In the genomic region with DNA sequence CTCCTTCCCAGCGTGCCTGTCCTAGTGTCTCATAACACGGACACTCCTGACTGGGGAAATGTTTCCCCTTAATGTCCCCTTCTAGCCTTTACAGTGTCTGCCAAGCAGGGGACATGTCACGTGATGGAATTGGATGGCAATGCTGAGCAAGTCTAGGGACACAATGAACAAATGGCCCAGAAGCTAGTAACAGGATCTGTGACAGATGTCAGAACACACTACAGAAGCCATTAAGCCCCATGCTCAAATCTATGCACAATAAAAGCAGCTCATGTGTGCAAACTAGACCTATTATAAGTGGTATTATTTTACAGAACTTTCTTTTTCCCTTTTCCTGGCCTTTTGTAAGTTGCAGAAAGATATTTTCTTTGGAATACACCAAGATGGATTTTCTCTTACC, we compare ENCODE assay signal across 20 mouse cellular contexts.
DNase-seq lines count a peak whose midpoint lies in the region; ATAC-seq and TF ChIP-seq lines count a peak whose summit lies in the region.
"Had no signal": no experiment of that assay in that cellular context is flagged by ENCODE, and none has a peak within 500 bp of the region (broad histone marks: within the 10 kb centered on the region; RNA-seq: fewer than 3 reads in every experiment).

No protein-coding gene starts in this region.

- H3K4me3 ChIP-seq in kidney, embryonic 15.5 days (replicated peaks), result no peak overlapping the region
- H3K4me3 ChIP-seq in limb, embryonic 13.5 days, result no peak overlapping the region
- no peak overlapping the region for H3K4me3 ChIP-seq in limb, embryonic 10.5 days
- H3K4me3 ChIP-seq in C2C12 (ENCODE audit: insufficient read depth, poor library complexity, severe bottlenecking), result no peak overlapping the region
- H3K4me3 ChIP-seq in limb, embryonic 14.5 days (replicated peaks; ENCODE audit: low read length), result no peak overlapping the region
- H3K4me3 ChIP-seq: embryonic facial prominence, embryonic 13.5 days; forebrain, embryonic 10.5 days; gastrocnemius, adult 2 months; heart, embryonic 12.5 days; hindbrain, embryonic 10.5 days; hindbrain, embryonic 15.5 days had no signal

- H3K79me3 ChIP-seq in C2C12 (ENCODE audit: low read depth), result no peaks in the 10 kb centered on the region

- peaks cover 16% of the 10 kb centered on the region for H3K4me1 ChIP-seq in kidney, embryonic 15.5 days
- H3K4me1 ChIP-seq in limb, embryonic 13.5 days, result peaks cover 23% of the 10 kb centered on the region
- H3K4me1 ChIP-seq in limb, embryonic 10.5 days, result peaks cover 22% of the 10 kb centered on the region
- peaks cover 11% of the 10 kb centered on the region; the same call in 1 of the 2 replicates for H3K4me1 ChIP-seq in limb, embryonic 14.5 days (ENCODE audit: control insufficient read depth, insufficient read depth, low read length)
- H3K4me1 ChIP-seq: forebrain, embryonic 10.5 days; heart, embryonic 12.5 days; hindbrain, embryonic 10.5 days; hindbrain, embryonic 15.5 days had no signal

- no peak for TF ChIP-seq CTCF in C2C12 (IDR thresholded peaks at IDR 0.05; ENCODE audit: control insufficient read depth, insufficient read depth, insufficient read length)

- no peak overlapping the region for H3ac ChIP-seq in C2C12 (ENCODE audit: control insufficient read depth, insufficient read length, low read depth)

- no peak for DNase-seq in kidney, postnatal 14 days
- no peak for DNase-seq in limb, embryonic 10.5 days (ENCODE audit: low spot score)
- DNase-seq in limb, embryonic 14.5 days (ENCODE audit: low spot score), result peak; percentile 34
- no peak for DNase-seq in adrenal gland, adult 2 months
- no peak for DNase-seq in spleen, postnatal 14 days (ENCODE audit: low spot score in 2 of 2)
- DNase-seq: adrenal gland, postnatal 14 days; cerebellum, adult 11-12 months; cerebellum, adult 9-10 months; cerebellum, postnatal 25 days; gastrocnemius, adult 2 months; gastrocnemius, postnatal 25 days had no signal

- no peak overlapping the region for H3K9ac ChIP-seq in kidney, embryonic 15.5 days
- no peak overlapping the region for H3K9ac ChIP-seq in limb, embryonic 13.5 days
- no peak overlapping the region for H3K9ac ChIP-seq in limb, embryonic 14.5 days (ENCODE audit: low read depth, low read length, severe bottlenecking)
- H3K9ac ChIP-seq: embryonic facial prominence, embryonic 13.5 days; heart, embryonic 12.5 days; hindbrain, embryonic 15.5 days had no signal

- no peak overlapping the region for H3K4me2 ChIP-seq in kidney, embryonic 15.5 days
- H3K4me2 ChIP-seq in limb, embryonic 13.5 days (replicated peaks), result no peak overlapping the region
- H3K4me2 ChIP-seq in limb, embryonic 14.5 days (replicated peaks; ENCODE audit: low read depth, low read length, severe bottlenecking), result no peak overlapping the region
- H3K4me2 ChIP-seq: embryonic facial prominence, embryonic 13.5 days; heart, embryonic 12.5 days; hindbrain, embryonic 15.5 days had no signal

- peaks cover 12% of the 10 kb centered on the region; the same call in 1 of the 2 replicates for H3K27me3 ChIP-seq in kidney, embryonic 15.5 days
- no peaks in the 10 kb centered on the region for H3K27me3 ChIP-seq in limb, embryonic 13.5 days
- H3K27me3 ChIP-seq in limb, embryonic 10.5 days (ENCODE audit: low read depth, poor library complexity, severe bottlenecking), result no peaks in the 10 kb centered on the region
- no peaks in the 10 kb centered on the region for H3K27me3 ChIP-seq in C2C12 (ENCODE audit: control insufficient read depth, insufficient read depth, insufficient read length)
- no peaks in the 10 kb centered on the region for H3K27me3 ChIP-seq in limb, embryonic 14.5 days (ENCODE audit: control insufficient read depth, insufficient read depth, low read length)
- H3K27me3 ChIP-seq: embryonic facial prominence, embryonic 13.5 days; heart, embryonic 12.5 days; hindbrain, embryonic 15.5 days had no signal

- ATAC-seq in kidney, embryonic 15.5 days (replicated peaks; ENCODE audit: low FRiP score), result peak; percentile 50
- peak; percentile 44; the same call in 1 of the 2 replicates for ATAC-seq in limb, embryonic 13.5 days (ENCODE audit: low FRiP score, low read depth)
- ATAC-seq in limb, embryonic 14.5 days (ENCODE audit: low FRiP score, low read depth), result peak; percentile 70
- ATAC-seq: forebrain, embryonic 14.5 days had no signal

- no peak overlapping the region for H3K27ac ChIP-seq in kidney, embryonic 15.5 days
- H3K27ac ChIP-seq in limb, embryonic 13.5 days, result no peak overlapping the region
- no peak overlapping the region for H3K27ac ChIP-seq in limb, embryonic 10.5 days
- H3K27ac ChIP-seq in limb, embryonic 14.5 days (replicated peaks; ENCODE audit: low read depth, low read length), result no peak overlapping the region
- H3K27ac ChIP-seq: embryonic facial prominence, embryonic 13.5 days; forebrain, embryonic 10.5 days; gastrocnemius, adult 2 months; hindbrain, embryonic 10.5 days; hindbrain, embryonic 15.5 days had no signal

- no peak for TF ChIP-seq POLR2A in limb, embryonic 14.5 days (IDR thresholded peaks at IDR 0.05; ENCODE audit: borderline replicate concordance, extremely low read depth, insufficient read depth, insufficient read length)

- no peaks in the 10 kb centered on the region for H3K9me3 ChIP-seq in kidney, embryonic 15.5 days (replicated peaks)
- no peaks in the 10 kb centered on the region for H3K9me3 ChIP-seq in limb, embryonic 13.5 days
- H3K9me3 ChIP-seq in limb, embryonic 10.5 days (replicated peaks), result no peaks in the 10 kb centered on the region
- no peaks in the 10 kb centered on the region for H3K9me3 ChIP-seq in limb, embryonic 14.5 days (ENCODE audit: control insufficient read depth, low read length)
- H3K9me3 ChIP-seq: embryonic facial prominence, embryonic 13.5 days; forebrain, embryonic 10.5 days; heart, embryonic 12.5 days; hindbrain, embryonic 10.5 days; hindbrain, embryonic 15.5 days had no signal

- no peaks in the 10 kb centered on the region for H3K36me3 ChIP-seq in kidney, embryonic 15.5 days
- H3K36me3 ChIP-seq in limb, embryonic 13.5 days, result no peaks in the 10 kb centered on the region
- no peaks in the 10 kb centered on the region for H3K36me3 ChIP-seq in limb, embryonic 10.5 days
- H3K36me3 ChIP-seq in C2C12 (ENCODE audit: control insufficient read depth, insufficient read depth), result no peaks in the 10 kb centered on the region
- H3K36me3 ChIP-seq in limb, embryonic 14.5 days (ENCODE audit: control insufficient read depth, insufficient read depth, low read length), result no peaks in the 10 kb centered on the region
- H3K36me3 ChIP-seq: embryonic facial prominence, embryonic 13.5 days; forebrain, embryonic 10.5 days; heart, embryonic 12.5 days; hindbrain, embryonic 10.5 days; hindbrain, embryonic 15.5 days had no signal

- 55% methylated on average over 3 of the region's 3 CpGs for WGBS in kidney, embryonic 15.5 days
- 79% methylated on average over 3 of the region's 3 CpGs for WGBS in limb, embryonic 13.5 days
- WGBS in limb, embryonic 10.5 days, result 91% methylated on average over 3 of the region's 3 CpGs
- WGBS in limb, embryonic 14.5 days, result 72% methylated on average over 3 of the region's 3 CpGs

- H3K79me2 ChIP-seq in C2C12 (ENCODE audit: control insufficient read depth, insufficient read depth), result no peaks in the 10 kb centered on the region

TF ChIP-seq in C2C12, 6 proteins besides CTCF, POLR2A, EP300 and RAD21:
- TF ChIP-seq USF1 (IDR thresholded peaks at IDR 0.05; ENCODE audit: low read depth) (peak; percentile 16), MYOG (IDR thresholded peaks at IDR 0.05; ENCODE audit: control insufficient read depth, extremely low read depth, insufficient read length) (no peak)
